Mouse (Mus musculus) kidney, postnatal 25 days (tissue): ENCODE measurements around the gene Arl8b.
A peak's percentile ranks its signal among the peaks of the same experiment; 100 is the strongest.

Source experiments
- DNase-seq, 2 experiments: peaks; one replicate each; pipeline ENCODE4 v3.0.0; 2021; ENCODE audit warnings: mixed read lengths in 2 of 2

The Arl8b gene

DNA sequence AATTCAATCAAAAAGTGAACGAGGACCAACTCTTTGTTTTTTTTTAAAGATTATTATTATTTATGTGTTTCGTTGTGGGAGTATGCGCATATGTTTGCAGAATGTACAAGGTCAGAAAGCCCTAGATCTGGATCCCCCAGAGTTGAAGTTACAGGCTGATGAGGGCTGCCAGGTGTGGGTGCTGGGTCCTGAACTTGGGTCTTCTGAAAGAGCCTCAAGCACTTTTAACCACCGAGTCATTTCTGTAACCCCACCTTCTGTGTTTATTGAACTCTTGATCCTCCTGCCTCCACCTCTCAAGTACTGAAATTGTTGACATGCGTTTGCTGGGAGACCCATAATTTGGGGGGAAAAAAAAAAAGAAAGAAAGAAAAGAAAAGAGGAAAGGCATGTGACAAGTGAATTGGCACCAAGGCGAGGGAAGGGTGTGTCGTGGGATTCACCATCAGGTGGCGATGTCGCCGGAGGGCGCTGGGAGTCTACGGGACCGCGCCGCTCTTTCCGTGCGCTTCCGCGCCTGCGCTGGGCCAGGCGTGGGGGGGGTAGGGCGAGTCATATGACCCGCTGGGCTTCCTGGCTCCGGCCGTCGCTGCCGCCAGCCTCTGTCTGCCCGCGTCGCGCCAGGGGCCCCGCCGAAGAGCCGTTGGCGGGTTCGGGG lies at the start of gene Arl8b:
Gene Arl8b (plus strand): TSS at position 574 of the 658 bp plus-strand sequence.
- peak; percentile 97 to 98 for DNase-seq

GRCm38 (mm10) chr6:108735910-108736750 lies 46.8 kb upstream of the Arl8b start:
- peak; percentile 82 to 84 for DNase-seq

GRCm38 (mm10) chr6:108738463-108739203 lies 44.3 kb upstream of the Arl8b start:
- no peak for DNase-seq

DNA sequence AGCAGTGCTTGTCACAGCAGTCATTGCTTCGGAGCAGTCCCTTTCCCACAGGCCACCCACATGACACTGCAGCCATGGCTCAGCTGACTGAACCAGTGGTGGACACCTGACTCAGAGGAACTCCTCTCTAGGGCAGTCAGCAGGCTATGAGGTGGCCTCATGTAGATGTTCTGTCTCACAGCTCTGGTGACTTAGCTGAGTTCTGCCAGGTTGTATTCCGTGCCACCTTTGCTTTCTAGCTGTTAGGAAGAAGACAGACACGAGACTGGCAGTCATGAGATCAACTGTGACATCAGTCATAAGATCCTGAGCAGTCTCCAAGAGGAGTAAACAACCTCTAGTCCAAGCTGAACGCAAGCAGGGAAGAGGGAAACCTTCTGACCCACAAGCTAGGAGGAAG lies 42.3 kb upstream of the Arl8b start:
- DNase-seq = no peak

DNA sequence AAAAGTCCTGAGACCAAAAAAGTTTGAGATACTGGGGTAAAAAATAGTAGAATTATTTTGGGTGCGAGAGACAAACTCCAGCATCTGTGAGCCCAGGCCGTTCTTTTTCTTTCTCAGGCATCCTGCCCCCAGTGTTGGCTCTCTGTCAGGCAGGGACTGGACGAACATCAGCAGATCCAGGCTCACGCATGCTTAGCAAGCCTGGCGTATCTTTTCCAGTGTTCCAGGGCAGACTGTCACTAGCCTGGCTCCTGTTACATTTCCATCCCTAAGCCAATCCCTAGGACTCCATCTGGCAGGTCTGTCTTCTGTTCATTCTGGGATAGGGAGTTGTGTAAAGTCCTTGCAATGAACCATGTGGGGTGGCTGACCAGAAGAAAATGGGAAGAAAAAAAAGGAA lies 39.2 kb upstream of the Arl8b start:
- DNase-seq = no peak

DNA sequence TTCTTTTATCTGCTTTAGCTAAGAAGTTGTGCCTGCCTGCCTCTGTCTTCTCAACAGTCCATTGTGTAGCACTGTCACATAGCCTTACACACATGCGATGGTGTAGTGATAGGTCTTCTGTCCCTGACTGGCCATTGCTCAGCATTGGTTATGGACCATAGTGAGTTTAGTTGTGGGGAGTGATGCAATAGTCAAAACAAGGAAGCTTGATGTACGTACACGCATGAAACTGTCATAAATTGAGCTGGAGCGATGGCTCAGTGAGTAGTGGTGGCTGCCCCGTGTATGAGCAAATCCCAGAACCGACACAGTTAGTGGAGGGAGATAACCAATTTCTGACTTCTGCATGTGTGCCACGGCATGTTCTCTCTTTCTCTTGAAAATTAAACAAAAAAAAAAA lies 31.6 kb upstream of the Arl8b start:
- DNase-seq = no peak

- DNase-seq = no peak
Measured at GRCm38 (mm10) chr6:108752395-108752794, 30.5 kb upstream of the Arl8b start.

GRCm38 (mm10) chr6:108753536-108753935 lies 29.4 kb upstream of the Arl8b start:
- DNase-seq = no peak

DNA sequence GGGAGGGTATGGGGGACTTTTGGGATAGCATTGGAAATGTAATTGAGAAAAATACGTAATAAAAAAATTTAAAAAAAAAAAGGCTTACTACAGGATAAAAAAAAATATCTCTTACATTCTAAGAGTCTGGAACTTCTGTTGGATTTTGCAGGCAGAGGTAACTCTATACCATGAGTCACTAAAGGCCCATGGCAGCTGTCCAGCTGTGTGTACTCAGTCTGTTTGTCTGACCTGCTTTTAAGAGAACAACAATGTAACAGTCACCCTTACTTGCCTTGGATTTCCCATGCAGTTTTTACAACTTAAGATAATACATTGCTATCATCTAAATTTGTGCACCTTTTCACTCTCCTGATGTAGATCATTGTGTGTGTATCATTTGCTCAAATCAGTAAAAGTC lies 28.5 kb upstream of the Arl8b start:
- DNase-seq = no peak

DNA sequence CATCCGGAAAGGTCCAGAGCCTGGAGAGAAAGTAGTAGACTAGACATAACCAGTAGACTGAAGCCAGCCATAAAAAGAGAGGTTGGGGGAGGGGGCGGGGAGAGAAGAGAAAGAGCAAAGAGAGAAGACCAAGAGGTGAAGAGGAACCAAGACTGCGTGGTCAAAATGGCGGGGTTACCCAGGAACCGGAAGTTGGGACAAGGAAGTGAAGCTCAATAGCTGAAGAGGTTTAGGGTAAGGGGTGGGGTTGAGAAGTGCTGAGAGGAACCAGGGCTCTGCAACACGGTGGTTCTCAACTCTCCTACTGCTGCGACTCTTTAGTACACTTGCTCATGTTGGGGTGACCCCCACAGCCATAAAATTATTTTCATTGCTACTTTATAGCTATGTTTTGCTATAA lies 27.0 kb upstream of the Arl8b start:
- DNase-seq = no peak

GRCm38 (mm10) chr6:108758997-108759697 lies 23.8 kb upstream of the Arl8b start:
- no peak for DNase-seq

- DNase-seq = peak; percentile 52 to 55
Measured at GRCm38 (mm10) chr6:108759698-108760039, 23.2 kb upstream of the Arl8b start.

DNA sequence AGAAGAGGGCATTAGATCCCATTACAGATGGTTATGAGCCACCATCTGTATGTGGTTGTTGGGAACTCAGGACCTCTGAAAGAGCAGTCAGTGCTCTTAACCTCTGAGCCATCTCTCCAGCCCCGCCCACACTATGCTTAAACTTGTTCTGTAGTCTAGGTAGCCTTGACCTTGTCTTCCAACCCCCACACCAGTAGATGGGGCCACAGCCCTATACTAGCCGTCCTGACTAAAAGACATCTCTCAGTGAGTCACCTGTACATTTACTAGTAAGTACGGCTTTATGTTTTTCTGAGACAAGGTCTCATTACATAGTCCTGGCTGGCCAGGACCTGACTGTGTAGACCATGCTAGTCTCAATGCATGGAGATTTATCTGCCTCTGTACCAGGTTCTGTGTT lies 12.0 kb upstream of the Arl8b start:
- DNase-seq = no peak

GRCm38 (mm10) chr6:108772913-108773312 lies 10.0 kb upstream of the Arl8b start:
- DNase-seq = peak; percentile 84 to 92

- no peak for DNase-seq
Measured at GRCm38 (mm10) chr6:108773480-108773879, 9.4 kb upstream of the Arl8b start.

DNA sequence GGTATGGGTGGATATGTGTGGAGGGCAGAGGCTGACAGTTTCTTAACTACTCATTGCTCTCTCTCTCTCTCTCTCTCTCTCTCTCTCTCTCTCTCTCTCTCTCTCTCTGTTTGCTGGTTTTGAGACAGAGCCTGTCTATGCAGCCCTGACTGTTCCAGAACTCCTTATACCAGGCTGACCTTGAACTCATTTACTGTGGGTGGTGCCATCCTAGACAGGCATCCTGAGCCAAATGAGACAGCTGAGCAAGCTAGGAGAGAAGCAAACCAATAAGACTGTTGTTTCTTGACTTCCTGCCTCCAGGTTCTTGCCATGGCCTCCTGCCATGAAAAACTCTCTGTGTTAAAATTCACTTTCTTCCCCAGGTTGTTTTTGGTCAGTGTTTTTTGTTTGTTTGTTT lies 6.6 kb upstream of the Arl8b start:
- no peak for DNase-seq

DNA sequence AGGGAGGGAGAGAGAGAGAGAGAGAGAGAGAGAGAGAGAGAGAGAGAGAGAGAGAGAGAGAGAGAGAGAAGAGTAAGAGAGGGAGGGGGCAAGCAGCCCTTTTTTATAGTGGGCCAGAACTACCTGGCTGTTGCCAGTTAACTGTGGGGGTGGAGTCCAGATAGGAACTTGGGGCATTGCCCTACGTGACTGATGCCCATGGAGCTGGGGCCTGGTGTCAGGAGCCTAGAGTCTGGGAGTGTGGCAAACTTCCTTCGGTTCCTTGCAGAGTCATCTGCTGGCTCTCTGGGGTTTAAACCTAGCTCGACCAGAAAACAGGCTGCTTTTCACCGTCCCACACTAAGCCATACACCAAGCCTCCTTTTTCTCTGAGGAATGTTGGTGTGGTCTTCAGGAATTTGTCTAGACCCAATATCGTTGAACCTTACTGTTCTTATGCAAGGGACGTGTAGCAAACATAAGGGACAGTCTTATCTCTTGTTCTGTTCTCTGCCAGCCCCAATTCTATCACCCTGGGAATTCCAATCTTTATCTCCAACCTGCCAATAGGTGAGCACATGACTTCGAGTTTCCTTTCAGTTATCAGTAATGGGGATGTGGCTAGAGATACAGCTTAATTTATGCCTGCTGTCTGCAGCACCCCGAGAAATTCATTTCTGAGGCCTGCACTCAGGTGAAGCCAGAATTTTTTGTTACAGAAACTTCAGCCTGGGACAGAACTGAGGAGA lies 5.2 kb upstream of the Arl8b start:
- DNase-seq = no peak

DNA sequence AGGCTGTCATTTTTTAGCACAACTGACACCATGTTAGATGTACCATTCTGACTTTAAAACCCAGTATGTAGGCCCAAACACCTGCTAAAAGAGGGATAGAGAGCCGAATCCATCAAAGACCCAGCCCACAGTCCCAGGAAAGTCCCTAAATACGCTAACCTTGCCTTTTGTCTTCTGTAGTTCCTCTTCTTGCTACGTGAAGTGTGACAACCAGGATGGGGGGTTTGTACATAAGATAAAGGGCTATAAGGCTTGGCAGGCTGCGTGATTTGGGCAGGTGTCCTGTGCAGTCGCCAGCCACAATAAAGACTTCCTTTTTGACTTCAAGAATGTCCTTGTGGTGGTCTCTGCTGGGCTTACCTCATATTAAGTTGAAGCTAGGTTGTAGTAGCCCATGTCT lies 4.5 kb upstream of the Arl8b start:
- DNase-seq = no peak

DNA sequence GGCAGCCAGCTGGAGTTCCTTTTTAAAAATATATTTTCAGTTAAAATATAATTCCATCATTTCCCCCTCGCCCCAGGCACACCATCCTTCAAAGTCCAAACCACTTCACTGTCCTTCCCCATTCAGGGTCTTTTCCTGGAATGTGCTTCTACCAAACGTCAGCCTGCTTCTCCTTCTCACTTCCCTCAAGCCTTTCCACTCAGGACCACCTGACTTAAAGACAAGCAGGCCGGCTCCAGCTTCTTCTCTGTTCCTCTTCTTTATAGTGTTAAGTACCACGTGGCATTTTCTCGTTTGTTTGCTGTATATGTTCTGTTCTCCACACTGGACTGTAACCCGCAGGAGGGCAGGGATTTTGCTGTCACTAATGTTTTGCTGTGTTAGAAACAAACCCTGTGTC lies 1.0 kb upstream of the Arl8b start:
- no peak for DNase-seq

GRCm38 (mm10) chr6:108783184-108783881 lies 434 bp downstream of the Arl8b start:
- DNase-seq = peak; percentile 40 to 69

DNA sequence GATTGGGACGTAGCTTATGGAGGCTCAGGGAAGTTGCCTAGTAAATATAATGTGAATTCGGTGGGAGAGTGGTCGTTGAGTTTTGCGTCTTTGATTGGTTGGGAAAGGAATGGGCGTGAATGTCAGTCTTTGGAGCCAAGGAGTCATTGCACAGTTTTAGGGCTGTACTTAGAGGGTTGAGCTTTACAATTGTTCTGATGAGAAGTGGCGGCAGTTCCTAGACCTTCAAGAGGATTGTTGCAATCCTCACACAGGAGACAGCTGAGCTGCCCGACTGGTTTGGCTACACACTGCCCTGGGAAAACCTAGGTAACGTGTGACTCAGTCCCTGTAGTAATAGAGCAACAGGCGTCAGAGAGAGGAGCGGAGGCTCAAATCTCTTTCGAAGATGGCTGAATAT lies 1.2 kb downstream of the Arl8b start:
- no peak for DNase-seq

DNA sequence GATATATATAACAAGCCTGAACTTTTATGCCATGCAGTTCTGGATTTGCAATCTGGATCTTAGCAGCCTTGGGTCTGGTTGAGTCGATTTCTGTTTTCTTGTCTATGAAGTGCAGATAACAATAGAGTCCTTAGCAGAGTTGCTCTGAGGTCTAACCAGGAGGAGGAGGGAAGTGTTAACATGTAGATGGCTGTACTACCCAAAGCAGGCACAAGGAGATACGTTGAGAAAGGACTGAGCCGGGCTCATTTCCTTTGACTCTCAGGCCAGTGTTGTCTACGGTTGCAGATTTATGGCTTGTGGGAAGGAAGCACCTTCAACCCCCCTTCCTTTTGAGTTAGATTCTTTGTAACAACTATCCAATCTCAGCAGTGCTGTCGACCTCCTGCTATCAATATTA lies 1.9 kb downstream of the Arl8b start:
- peak in 1 of 2 experiments; percentile 18 for DNase-seq
